Mouse (Mus musculus) heart, adult 2 months (tissue): ENCODE data around the gene Scamp5.

Experiments used
- CTCF ChIP-seq: fragments of 200-600 bp; IDR thresholded peaks from 2 replicates; pipeline ENCODE4 v1.8.1; 2022; ENCODE audit warnings: antibody characterized with exemption, mild to moderate bottlenecking, moderate library complexity
- EP300 ChIP-seq: fragments of 200-500 bp; IDR thresholded peaks from 2 replicates; pipeline ENCODE4 v1.6.1; 2011; ENCODE audit warnings: low read depth, low read length, control low read depth; ENCODE audit not compliant: insufficient read depth
- POLR2A ChIP-seq: fragments of 200-500 bp; IDR thresholded peaks from 2 replicates; pipeline ENCODE4 v1.6.1; 2011; ENCODE audit warnings: mild to moderate bottlenecking, low read depth, low read length, control low read depth; ENCODE audit not compliant: insufficient read depth

- no peak for TF ChIP-seq EP300
- no peak for TF ChIP-seq CTCF
- TF ChIP-seq POLR2A = no peak
Observed at GRCm38 (mm10) chr9:57434405-57435165, 33.3 kb downstream of the Scamp5 start.
